Mouse (Mus musculus): ENCODE measurements at regions not wholly inside any gene's neighbourhood (a gene's known extent, or its start where the extent isn't known, plus 50 kb on each side); places are given as distances from the start of the nearest gene placed in this dataset.

DNA sequence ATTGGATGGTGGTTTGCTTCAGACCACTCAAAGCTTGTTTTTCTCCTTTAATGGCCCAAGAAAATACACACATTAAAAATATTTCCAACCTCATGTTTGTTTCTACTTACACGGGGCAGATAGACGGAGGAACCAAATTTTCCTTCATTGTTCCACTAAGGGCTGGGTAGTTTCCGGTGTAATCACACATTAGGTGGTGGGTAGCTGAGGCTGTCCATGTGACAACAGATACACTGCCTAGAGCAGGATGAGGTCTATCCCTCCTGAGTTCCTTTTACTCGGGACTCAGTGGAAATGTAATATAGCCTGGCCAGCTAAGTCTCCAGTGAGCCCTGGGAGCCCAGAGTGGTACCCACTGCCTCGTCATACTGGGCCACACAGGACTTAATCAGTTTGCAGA, 192.5 kb downstream of the Rplp1 start:
- ATAC-seq = no peak
- peaks cover 25% of the 10 kb centered on the region for H3K4me1 ChIP-seq (replicated peaks)

DNA sequence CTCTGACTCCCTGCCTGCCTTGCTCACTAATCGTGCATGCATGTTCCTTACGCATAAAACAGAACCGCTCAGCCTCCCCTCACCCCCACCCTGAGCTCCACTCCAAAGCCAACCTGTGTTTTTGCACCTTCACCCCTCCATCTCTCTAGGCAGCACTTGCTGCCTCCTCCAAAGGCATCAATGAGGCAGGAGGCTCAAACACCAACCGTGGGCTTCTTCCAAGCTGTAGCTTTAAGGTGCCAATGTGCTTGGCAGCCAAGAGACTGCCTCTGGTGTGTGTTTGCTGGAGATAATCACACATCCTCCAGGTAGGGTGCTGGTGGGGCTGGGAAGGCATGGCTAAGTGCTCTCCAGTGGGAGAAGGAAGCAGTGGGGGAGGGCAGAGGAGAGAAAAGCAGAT, 193.3 kb downstream of the Rplp1 start:
- Histone ChIP-seq H3K27ac (no peak overlapping the region), H3K4me3 (replicated peaks) (no peak overlapping the region), H3K4me1 (replicated peaks) (peaks cover 23% of the 10 kb centered on the region), H3K9ac (replicated peaks) (no peak overlapping the region), H3K36me3 (no peaks in the 10 kb centered on the region), H3K9me3 (peaks cover 3% of the 10 kb centered on the region; the same call in 1 of the 2 replicates), H3K27me3 (peaks cover 10% of the 10 kb centered on the region; the same call in 1 of the 2 replicates), H3K4me2 (replicated peaks) (no peak overlapping the region)
- ATAC-seq = no peak
- WGBS = 46% methylated on average over 4 of the region's 4 CpGs

More for the DNA sequence above, 192.5 kb downstream of the Rplp1 start:
- Histone ChIP-seq H3K27ac (no peak overlapping the region), H3K27me3 (peaks cover 10% of the 10 kb centered on the region; the same call in 1 of the 2 replicates), H3K9ac (replicated peaks) (no peak overlapping the region), H3K4me2 (replicated peaks) (no peak overlapping the region), H3K9me3 (peaks cover 3% of the 10 kb centered on the region; the same call in 1 of the 2 replicates), H3K4me3 (replicated peaks) (no peak overlapping the region), H3K36me3 (no peaks in the 10 kb centered on the region)
- 90% methylated on average over 5 of the region's 5 CpGs for WGBS

DNA sequence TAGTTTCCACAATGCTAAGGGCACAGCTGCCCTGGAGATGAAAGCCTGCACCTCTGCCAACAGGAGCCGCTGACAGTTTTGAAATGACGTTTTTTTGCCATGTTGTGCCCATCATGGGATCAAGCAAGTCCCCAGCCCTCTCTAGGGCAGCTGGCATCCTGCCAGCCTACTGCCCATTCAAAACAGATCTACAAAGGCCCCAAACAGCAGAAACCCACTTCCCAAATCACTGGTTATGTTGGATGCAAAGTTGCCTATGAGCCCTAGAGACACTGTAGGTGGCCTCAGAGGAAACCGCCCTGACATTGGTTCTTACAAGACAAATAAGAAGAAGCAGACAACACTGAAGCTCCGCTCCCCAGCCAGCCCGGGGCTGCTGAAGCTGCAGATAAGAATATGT, 194.1 kb downstream of the Rplp1 start:
- peaks cover 3% of the 10 kb centered on the region; the same call in 1 of the 2 replicates for H3K9me3 ChIP-seq
- H3K4me3 ChIP-seq (replicated peaks) = no peak overlapping the region
- H3K4me1 ChIP-seq (replicated peaks) = peaks cover 21% of the 10 kb centered on the region
- peak overlapping the region; percentile 21; the same call in 1 of the 2 replicates for H3K27ac ChIP-seq
- no peak overlapping the region for H3K4me2 ChIP-seq (replicated peaks)
- H3K36me3 ChIP-seq = no peaks in the 10 kb centered on the region
- H3K27me3 ChIP-seq = peaks cover 11% of the 10 kb centered on the region; the same call in 1 of the 2 replicates
- WGBS = 51% methylated on average over 5 of the region's 5 CpGs
- H3K9ac ChIP-seq (replicated peaks) = no peak overlapping the region
- no peak for ATAC-seq

DNA sequence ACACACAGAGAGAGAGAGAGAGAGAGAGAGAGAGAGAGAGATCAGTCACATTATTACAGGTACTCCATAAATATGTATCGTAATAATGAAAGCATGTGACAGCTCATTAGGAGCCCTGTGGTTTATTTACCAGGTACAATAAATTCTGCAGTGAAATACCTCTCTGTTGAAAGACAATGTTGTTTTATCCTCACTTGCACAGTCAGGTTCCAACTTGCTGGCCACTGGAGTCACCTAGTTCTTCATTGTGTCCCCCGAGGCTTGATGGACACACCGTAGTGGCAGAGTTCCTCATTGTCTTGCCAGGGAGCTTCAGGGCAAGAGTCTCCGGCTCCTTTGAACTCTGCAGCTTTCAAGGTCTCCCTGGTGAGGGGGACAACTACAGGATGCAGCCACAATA, 197.6 kb downstream of the Rplp1 start:
- Histone ChIP-seq H3K36me3 (no peaks in the 10 kb centered on the region), H3K9me3 (peaks cover 3% of the 10 kb centered on the region; the same call in 1 of the 2 replicates), H3K4me1 (replicated peaks) (peaks cover 40% of the 10 kb centered on the region), H3K27me3 (peaks cover 15% of the 10 kb centered on the region), H3K4me3 (replicated peaks) (no peak overlapping the region), H3K9ac (replicated peaks) (no peak overlapping the region), H3K27ac (no peak overlapping the region), H3K4me2 (replicated peaks) (no peak overlapping the region)
- WGBS = 71% methylated on average over 4 of the region's 4 CpGs
- ATAC-seq = no peak

DNA sequence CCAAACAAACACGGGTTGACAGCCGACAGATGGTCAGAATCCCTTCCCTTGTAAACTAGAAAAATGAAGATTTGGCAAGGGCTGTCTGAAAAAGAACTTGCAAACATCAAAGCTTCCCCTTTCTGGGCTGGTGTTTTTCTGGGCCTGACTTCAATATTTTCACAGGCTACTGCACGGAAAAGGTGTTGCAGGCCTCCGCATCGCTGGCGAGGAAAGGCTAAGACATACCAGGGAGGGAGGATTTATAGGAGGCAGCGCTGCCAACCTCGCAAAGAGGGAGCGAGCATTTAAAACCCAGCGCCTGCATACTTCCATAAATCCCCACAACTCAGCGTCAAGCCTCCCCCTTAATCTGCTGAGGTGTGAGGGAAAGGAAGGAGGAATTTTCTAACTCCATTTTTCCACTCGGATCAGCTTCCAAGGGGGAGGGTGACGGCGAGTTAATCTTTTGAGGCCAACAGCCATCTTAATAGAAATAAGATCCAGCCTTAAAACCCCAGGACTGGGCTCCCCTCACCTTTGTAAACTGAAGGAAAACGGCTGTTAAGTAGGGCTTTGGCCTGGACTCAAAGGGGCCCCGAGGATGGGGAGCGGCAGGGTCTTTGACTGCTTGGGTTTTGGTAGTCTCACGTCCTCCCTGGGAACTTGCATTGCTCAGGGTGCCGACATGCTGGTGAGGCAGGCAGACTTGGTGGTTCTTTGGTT, 199.9 kb downstream of the Rplp1 start:
- no peak overlapping the region for H3K9ac ChIP-seq (replicated peaks)
- WGBS = 27% methylated on average over 19 of the region's 19 CpGs
- ATAC-seq = no peak
- H3K4me3 ChIP-seq (replicated peaks) = no peak overlapping the region
- peaks cover 22% of the 10 kb centered on the region for H3K27me3 ChIP-seq
- no peak overlapping the region for H3K4me2 ChIP-seq (replicated peaks)
- H3K36me3 ChIP-seq = no peaks in the 10 kb centered on the region
- H3K4me1 ChIP-seq (replicated peaks) = peaks cover 31% of the 10 kb centered on the region
- peaks cover 3% of the 10 kb centered on the region; the same call in 1 of the 2 replicates for H3K9me3 ChIP-seq
- H3K27ac ChIP-seq = no peak overlapping the region

DNA sequence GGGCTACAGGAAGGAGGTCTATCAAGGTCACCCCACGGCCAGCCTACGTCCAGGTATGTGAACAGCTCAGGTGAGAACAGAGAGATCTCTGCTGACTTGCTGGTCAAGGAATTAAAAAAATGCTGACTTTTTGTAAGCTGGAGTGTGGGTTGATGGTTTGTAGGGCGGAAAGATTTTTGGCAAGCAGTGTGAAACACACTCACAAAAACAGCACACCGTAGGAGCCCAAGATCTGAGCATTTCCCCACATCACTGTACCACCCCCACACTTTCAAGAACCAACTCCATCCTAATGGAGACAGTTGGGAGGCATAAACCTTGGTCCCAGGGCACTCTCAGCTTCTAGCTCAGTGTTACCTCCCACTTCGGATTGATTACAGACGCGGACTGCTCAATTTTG, 200.5 kb downstream of the Rplp1 start:
- Histone ChIP-seq H3K4me3 (replicated peaks) (no peak overlapping the region), H3K9ac (replicated peaks) (no peak overlapping the region), H3K36me3 (no peaks in the 10 kb centered on the region), H3K4me1 (replicated peaks) (peaks cover 32% of the 10 kb centered on the region), H3K9me3 (no peaks in the 10 kb centered on the region), H3K4me2 (replicated peaks) (no peak overlapping the region), H3K27ac (no peak overlapping the region), H3K27me3 (peaks cover 22% of the 10 kb centered on the region)
- WGBS = 80% methylated on average over 7 of the region's 7 CpGs
- ATAC-seq = no peak

DNA sequence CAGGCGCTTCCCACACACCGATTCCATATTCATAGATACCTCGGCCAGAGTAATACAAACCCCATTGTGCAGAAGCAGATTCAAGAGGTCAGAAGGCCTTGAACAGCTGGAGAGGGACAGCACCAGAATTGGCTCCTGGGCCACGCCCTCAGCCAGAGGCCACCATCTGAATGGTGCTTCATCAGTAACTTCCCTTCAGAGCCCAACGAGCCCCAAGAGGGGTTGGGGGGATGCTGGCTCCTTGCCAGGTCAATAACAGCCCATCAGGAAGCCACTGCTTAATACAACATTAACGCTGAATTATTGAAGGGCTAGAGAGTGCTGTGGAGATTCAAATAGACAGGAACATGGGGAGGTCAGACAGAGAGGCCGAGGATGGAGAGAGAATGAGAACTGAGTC, 203.0 kb downstream of the Rplp1 start:
- Histone ChIP-seq H3K27me3 (peaks cover 17% of the 10 kb centered on the region), H3K27ac (no peak overlapping the region), H3K36me3 (no peaks in the 10 kb centered on the region), H3K4me1 (replicated peaks) (peaks cover 29% of the 10 kb centered on the region), H3K9ac (replicated peaks) (no peak overlapping the region), H3K4me3 (replicated peaks) (no peak overlapping the region), H3K4me2 (replicated peaks) (no peak overlapping the region), H3K9me3 (no peaks in the 10 kb centered on the region)
- WGBS = 45% methylated on average over 7 of the region's 7 CpGs
- ATAC-seq = no peak

DNA sequence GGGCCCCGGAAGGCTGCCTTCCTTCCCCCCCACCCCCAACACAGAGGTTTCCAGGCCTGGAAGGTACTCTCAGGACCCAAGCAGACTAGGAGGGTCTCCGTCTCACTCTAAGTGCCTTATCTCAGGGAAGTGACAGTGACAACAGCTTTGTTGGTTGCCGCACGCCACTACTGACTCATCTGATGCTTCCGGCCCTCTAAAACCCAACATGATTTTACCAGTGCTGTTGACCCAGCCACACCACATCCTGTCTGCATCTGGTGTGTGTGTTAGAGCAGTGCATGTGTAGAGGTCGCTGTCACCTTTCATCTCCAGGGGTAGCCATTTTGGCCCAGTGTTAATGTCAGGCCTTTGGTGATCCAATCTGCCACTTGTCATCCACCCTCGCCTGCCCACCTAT, 206.5 kb downstream of the Rplp1 start:
- 92% methylated on average over 7 of the region's 7 CpGs for WGBS
- ATAC-seq = no peak
- H3K4me1 ChIP-seq (replicated peaks) = peaks cover 13% of the 10 kb centered on the region; the same call in 1 of the 2 replicates
- no peak overlapping the region for H3K4me2 ChIP-seq (replicated peaks)
- H3K4me3 ChIP-seq (replicated peaks) = no peak overlapping the region
- H3K27me3 ChIP-seq = peaks cover 13% of the 10 kb centered on the region; the same call in 1 of the 2 replicates
- H3K9me3 ChIP-seq = no peaks in the 10 kb centered on the region
- H3K27ac ChIP-seq = no peak overlapping the region
- no peak overlapping the region for H3K9ac ChIP-seq (replicated peaks)
- no peaks in the 10 kb centered on the region for H3K36me3 ChIP-seq

DNA sequence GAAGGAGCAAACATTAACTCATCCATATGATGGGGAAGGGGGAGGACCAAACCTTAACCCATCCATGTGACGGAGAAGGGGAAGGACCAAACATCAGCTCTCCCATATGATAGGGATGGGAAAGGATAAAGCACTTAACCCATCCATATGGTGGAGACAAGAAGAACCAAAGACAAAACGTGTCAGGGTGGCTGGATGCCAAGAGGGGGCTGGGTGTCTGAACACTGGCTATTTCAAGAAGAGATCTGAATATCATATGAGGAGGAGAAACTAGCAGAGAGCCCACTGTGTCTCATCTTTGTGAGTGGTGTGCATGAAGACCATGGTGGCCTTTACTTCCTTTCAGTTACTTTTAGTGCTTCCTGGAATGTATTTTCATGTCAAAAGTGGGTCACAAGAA, 207.0 kb downstream of the Rplp1 start:
- H3K4me1 ChIP-seq (replicated peaks) = peaks cover 19% of the 10 kb centered on the region; the same call in 1 of the 2 replicates
- 73% methylated on average over 2 of the region's 2 CpGs for WGBS
- ATAC-seq = no peak
- no peak overlapping the region for H3K9ac ChIP-seq (replicated peaks)
- H3K4me2 ChIP-seq (replicated peaks) = no peak overlapping the region
- H3K4me3 ChIP-seq (replicated peaks) = no peak overlapping the region
- H3K27me3 ChIP-seq = peaks cover 12% of the 10 kb centered on the region; the same call in 1 of the 2 replicates
- no peaks in the 10 kb centered on the region for H3K36me3 ChIP-seq
- H3K27ac ChIP-seq = no peak overlapping the region
- no peaks in the 10 kb centered on the region for H3K9me3 ChIP-seq

DNA sequence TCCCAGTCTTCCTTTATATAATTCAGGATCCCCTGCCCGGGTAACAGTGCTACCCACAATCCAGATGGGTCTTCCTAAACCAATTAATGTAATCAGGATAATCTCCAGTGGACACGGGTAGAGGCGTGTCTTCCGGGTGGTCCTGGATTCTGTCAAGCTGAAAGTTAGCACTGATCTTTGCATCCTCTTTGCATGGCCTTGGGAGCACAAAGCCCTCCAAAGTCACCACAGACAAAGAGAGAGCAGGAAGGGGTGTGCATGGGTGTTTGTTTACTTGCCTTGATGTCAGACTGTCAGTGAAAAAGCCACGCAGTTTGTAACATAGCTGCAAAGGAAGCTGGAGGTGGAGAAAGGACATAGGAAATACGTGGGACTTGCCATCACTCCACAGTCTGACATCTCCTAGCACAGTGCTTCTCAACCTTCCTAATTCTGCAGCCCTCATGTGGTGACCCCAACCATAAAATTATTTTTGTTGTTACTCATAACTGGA, 208.0 kb downstream of the Rplp1 start:
- Histone ChIP-seq H3K27me3 (peaks cover 7% of the 10 kb centered on the region; the same call in 1 of the 2 replicates), H3K36me3 (no peaks in the 10 kb centered on the region), H3K9me3 (no peaks in the 10 kb centered on the region), H3K27ac (no peak overlapping the region), H3K4me2 (replicated peaks) (no peak overlapping the region), H3K9ac (replicated peaks) (no peak overlapping the region), H3K4me1 (replicated peaks) (peaks cover 12% of the 10 kb centered on the region; the same call in 1 of the 2 replicates), H3K4me3 (replicated peaks) (no peak overlapping the region)
- no peak for ATAC-seq
- 79% methylated on average over 6 of the region's 6 CpGs for WGBS

DNA sequence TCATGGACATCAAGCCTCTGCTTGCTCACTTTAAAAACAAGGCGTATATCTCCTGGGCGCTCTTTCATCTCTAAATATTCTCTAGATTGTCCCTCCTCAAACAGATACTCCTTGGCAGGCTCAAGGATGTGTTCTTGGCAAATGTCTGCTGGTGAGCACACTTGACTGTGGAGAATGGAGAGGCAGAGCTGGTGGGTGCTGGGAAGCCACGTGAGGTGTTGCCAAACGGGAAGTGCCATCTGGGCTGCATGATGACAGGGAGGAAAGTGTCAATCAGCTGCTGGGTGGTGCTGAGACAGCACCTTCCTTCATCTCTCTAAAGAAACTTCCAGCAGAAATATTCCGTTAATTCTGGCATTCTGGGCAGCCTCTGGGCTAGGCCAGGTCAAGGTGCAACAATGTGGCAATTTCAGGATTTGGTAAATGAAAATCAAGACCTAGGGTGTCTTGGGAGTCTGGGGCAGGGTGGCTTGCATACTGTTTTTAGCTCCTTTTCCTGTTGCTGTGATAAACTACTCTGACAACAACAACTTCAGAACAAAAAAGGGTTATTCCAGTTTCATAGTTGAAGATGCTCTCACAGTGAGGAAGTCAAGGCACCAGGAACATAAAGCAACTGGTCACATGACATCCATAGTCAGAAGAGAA, 208.6 kb downstream of the Rplp1 start:
- ATAC-seq = no peak

DNA sequence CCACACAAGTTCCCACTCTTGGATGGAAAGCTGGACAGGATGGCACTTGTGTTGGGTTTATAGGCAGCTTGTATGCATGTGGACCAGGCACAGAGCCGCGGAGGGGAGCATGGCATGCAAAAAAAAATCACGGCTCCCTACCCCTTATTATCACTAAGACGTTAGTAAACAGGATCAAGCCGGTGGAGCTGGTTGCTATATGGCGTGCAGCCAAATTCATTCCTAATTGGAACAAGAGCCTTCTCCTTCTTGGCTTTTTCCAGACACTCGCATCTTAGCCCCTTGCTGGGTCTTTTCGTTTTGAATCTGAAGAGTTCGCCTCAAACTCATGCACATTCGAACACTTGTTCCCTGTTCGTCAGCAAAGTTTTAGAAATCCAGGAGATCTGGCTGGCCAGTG, 211.0 kb downstream of the Rplp1 start:
- WGBS = 71% methylated on average over 11 of the region's 11 CpGs
- Histone ChIP-seq H3K9me3 (no peaks in the 10 kb centered on the region), H3K27me3 (peaks cover 30% of the 10 kb centered on the region), H3K4me3 (replicated peaks) (no peak overlapping the region), H3K27ac (no peak overlapping the region), H3K4me1 (replicated peaks) (peaks cover 12% of the 10 kb centered on the region), H3K36me3 (no peaks in the 10 kb centered on the region), H3K4me2 (replicated peaks) (no peak overlapping the region), H3K9ac (replicated peaks) (no peak overlapping the region)
- ATAC-seq = no peak

More for the DNA sequence above, 208.6 kb downstream of the Rplp1 start:
- H3K27ac ChIP-seq = no peak overlapping the region
- H3K27me3 ChIP-seq = peaks cover 10% of the 10 kb centered on the region; the same call in 1 of the 2 replicates
- H3K4me1 ChIP-seq (replicated peaks) = 0 out of 2 replicates have a peak, but pooled peaks cover 9% of the 10 kb centered on the region
- H3K4me2 ChIP-seq (replicated peaks) = no peak overlapping the region
- no peaks in the 10 kb centered on the region for H3K9me3 ChIP-seq
- no peak overlapping the region for H3K4me3 ChIP-seq (replicated peaks)
- H3K36me3 ChIP-seq = no peaks in the 10 kb centered on the region
- 81% methylated on average over 5 of the region's 5 CpGs for WGBS
- no peak overlapping the region for H3K9ac ChIP-seq (replicated peaks)
